Mouse (Mus musculus): ENCODE results near the gene Ciapin1. TPM values are rescaled to one million over a fixed set of nuclear protein-coding genes. Genes with fewer than 3 reads are reported as not detected.
"Not testable (repeated sequence)": the region's sequence is repeated elsewhere in the genome, so short reads cannot be mapped to it uniquely, and the experiment has no call there.

The Ciapin1 gene
- polyA plus RNA-seq, 1 experiment from 2014 or later = 39.4 TPM

DNA sequence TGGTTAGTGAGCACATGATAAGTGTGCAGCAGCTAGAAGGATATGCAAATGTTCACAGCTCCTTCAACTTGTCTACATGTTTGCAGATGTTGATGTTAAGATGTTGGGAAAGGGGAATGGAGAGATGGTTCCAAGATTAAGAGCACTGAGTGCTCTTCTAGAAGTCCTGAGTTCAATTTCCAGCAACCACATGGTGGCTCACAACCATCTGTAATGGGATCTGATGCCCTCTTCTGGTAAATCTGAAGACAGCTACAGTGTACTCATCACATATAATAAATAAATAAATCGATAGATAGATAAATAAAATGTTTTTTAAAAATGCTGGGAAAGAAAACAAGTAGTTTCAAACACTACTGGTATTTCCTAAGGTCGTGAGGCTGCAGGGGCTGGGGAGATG is 3.0 kb upstream of the Ciapin1 start:
- WGBS (ENCODE audit: insufficient replicate concordance) = 46% methylated on average over 2 of the region's 2 CpGs
- TF ChIP-seq CTCF (IDR thresholded peaks at IDR 0.05; ENCODE audit: low read depth) (peak; percentile 31; the same call in 1 of the 2 replicates), EP300 (IDR thresholded peaks at IDR 0.05; ENCODE audit: low read depth) (no peak)
- H3K4me3 ChIP-seq (ENCODE audit: low read depth, low read length) = no peak overlapping the region
- H3K9me3 ChIP-seq (ENCODE audit: low read length) = no peaks in the 10 kb centered on the region
- peaks cover 10% of the 10 kb centered on the region for H3K4me1 ChIP-seq (ENCODE audit: insufficient read depth)
- no peak for DNase-seq
- no peaks in the 10 kb centered on the region for H3K27me3 ChIP-seq (ENCODE audit: insufficient read depth, low read length)
- no peak overlapping the region for H3K27ac ChIP-seq (ENCODE audit: low read depth)
- H3K4me2 ChIP-seq (ENCODE audit: low read depth, low read length) = no peak overlapping the region
- ATAC-seq = no peak
- no peak overlapping the region for H3K9ac ChIP-seq (replicated peaks)
- H3K36me3 ChIP-seq (replicated peaks; ENCODE audit: insufficient read depth, low read length) = peaks cover 27% of the 10 kb centered on the region

- ATAC-seq = peak; percentile 78
- no peak; the same call in 1 of the 2 replicates for TF ChIP-seq EP300 (IDR thresholded peaks at IDR 0.05; ENCODE audit: low read depth)
- TF ChIP-seq CTCF (IDR thresholded peaks at IDR 0.05; ENCODE audit: low read depth) = no peak
- DNase-seq = peak; percentile 83
- peaks cover 5% of the 10 kb centered on the region; the same call in 1 of the 2 replicates for H3K36me3 ChIP-seq (replicated peaks; ENCODE audit: insufficient read depth, low read length)
- 0% methylated on average over 24 of the region's 24 CpGs for WGBS (ENCODE audit: insufficient replicate concordance)
- H3K9me3 ChIP-seq (ENCODE audit: low read length) = no peaks in the 10 kb centered on the region
- H3K4me2 ChIP-seq (ENCODE audit: low read depth, low read length) = peak overlapping the region; percentile 82
- H3K27ac ChIP-seq (ENCODE audit: low read depth) = peak overlapping the region; percentile 98
- no peaks in the 10 kb centered on the region for H3K27me3 ChIP-seq (ENCODE audit: insufficient read depth, low read length)
- peak overlapping the region; percentile 93 for H3K4me3 ChIP-seq (ENCODE audit: low read depth, low read length)
- peaks cover 12% of the 10 kb centered on the region for H3K4me1 ChIP-seq (ENCODE audit: insufficient read depth)
- H3K9ac ChIP-seq (replicated peaks) = peak overlapping the region; percentile 96
Measured at GRCm38 (mm10) chr8:94838600-94838999, 442 bp upstream of the Ciapin1 start.

DNA sequence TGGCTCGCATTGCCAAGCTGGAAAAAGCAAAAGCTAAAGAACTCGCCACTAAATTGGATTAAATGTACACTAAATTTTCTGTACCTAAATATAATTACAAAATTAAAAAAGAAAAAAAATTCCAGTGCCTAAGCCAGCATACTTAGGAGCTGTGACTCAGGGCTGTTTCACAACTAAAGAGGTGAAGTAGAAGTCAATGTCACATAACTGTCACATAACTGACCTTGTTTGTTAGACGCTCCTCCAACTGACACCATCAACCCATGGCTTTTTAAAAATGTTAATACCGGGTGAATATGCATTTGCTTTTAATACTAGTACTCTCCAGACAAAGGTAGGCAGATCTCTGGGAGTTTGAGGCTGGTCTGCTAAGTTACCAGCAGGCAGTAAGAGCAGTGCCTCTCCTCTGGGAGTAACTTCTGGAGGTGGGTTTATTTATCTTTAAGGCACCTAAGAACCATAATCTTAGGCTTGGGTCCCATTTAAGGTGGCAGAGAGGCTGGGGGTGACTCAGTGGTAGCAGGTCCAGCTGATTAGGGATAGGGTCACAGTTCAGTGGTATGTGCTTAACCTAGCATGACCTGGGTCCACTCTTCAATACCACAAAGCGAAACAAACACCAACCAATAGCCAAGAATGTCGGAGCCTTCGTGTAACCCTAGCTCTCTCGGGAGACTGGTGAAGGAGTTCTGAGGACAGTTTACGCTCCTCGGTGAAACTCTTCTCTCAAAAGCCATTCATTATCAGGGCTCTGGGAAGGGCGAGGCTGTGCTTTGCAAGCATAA is 1.5 kb downstream of the Ciapin1 start:
- peak overlapping the region; percentile 93 for H3K4me3 ChIP-seq (ENCODE audit: low read depth, low read length)
- H3K36me3 ChIP-seq (replicated peaks; ENCODE audit: insufficient read depth, low read length) = peaks cover 8% of the 10 kb centered on the region
- H3K4me2 ChIP-seq (ENCODE audit: low read depth, low read length) = peak overlapping the region; percentile 82
- no peaks in the 10 kb centered on the region for H3K27me3 ChIP-seq (ENCODE audit: insufficient read depth, low read length)
- peaks cover 12% of the 10 kb centered on the region for H3K4me1 ChIP-seq (ENCODE audit: insufficient read depth)
- 49% methylated on average over 11 of the region's 11 CpGs for WGBS (ENCODE audit: insufficient replicate concordance)
- no peaks in the 10 kb centered on the region for H3K9me3 ChIP-seq (ENCODE audit: low read length)
- no peak for DNase-seq
- peak overlapping the region; percentile 58 for H3K27ac ChIP-seq (ENCODE audit: low read depth)
- peak overlapping the region; percentile 96 for H3K9ac ChIP-seq (replicated peaks)
- TF ChIP-seq CTCF (IDR thresholded peaks at IDR 0.05; ENCODE audit: low read depth) (no peak), EP300 (IDR thresholded peaks at IDR 0.05; ENCODE audit: low read depth) (no peak)
- ATAC-seq = no peak

- H3K27me3 ChIP-seq (ENCODE audit: insufficient read depth, low read length); H3K4me2 ChIP-seq (ENCODE audit: low read depth, low read length); H3K9me3 ChIP-seq (ENCODE audit: low read length); ATAC-seq; H3K9ac ChIP-seq (replicated peaks); DNase-seq; H3K27ac ChIP-seq (ENCODE audit: low read depth); H3K4me3 ChIP-seq (ENCODE audit: low read depth, low read length): not testable (repeated sequence)
- peaks cover 14% of the 10 kb centered on the region for H3K36me3 ChIP-seq (replicated peaks; ENCODE audit: insufficient read depth, low read length)
- WGBS (ENCODE audit: insufficient replicate concordance) = 92% methylated on average over 13 of the region's 13 CpGs
- peaks cover 12% of the 10 kb centered on the region for H3K4me1 ChIP-seq (ENCODE audit: insufficient read depth)
Measured at GRCm38 (mm10) chr8:94835751-94836150, 2.4 kb downstream of the Ciapin1 start.

- not testable (repeated sequence) for H3K9me3 ChIP-seq (ENCODE audit: low read length); H3K4me2 ChIP-seq (ENCODE audit: low read depth, low read length); ATAC-seq; DNase-seq; H3K9ac ChIP-seq (replicated peaks); H3K27ac ChIP-seq (ENCODE audit: low read depth); H3K4me3 ChIP-seq (ENCODE audit: low read depth, low read length); H3K27me3 ChIP-seq (ENCODE audit: insufficient read depth, low read length)
- 64% methylated on average over 7 of the region's 7 CpGs for WGBS (ENCODE audit: insufficient replicate concordance)
- H3K4me1 ChIP-seq (ENCODE audit: insufficient read depth) = peaks cover 10% of the 10 kb centered on the region
- peaks cover 24% of the 10 kb centered on the region for H3K36me3 ChIP-seq (replicated peaks; ENCODE audit: insufficient read depth, low read length)
Measured at GRCm38 (mm10) chr8:94833901-94834405, 4.2 kb downstream of the Ciapin1 start.

- Histone ChIP-seq H3K4me3 (ENCODE audit: low read depth, low read length) (no peak overlapping the region), H3K4me2 (ENCODE audit: low read depth, low read length) (no peak overlapping the region), H3K9ac (replicated peaks) (no peak overlapping the region), H3K4me1 (ENCODE audit: insufficient read depth) (no peaks in the 10 kb centered on the region), H3K36me3 (replicated peaks; ENCODE audit: insufficient read depth, low read length) (peaks cover 73% of the 10 kb centered on the region), H3K27ac (ENCODE audit: low read depth) (no peak overlapping the region), H3K27me3 (ENCODE audit: insufficient read depth, low read length) (no peaks in the 10 kb centered on the region), H3K9me3 (ENCODE audit: low read length) (no peaks in the 10 kb centered on the region)
- ATAC-seq = no peak
- TF ChIP-seq CTCF (IDR thresholded peaks at IDR 0.05; ENCODE audit: low read depth) (no peak), EP300 (IDR thresholded peaks at IDR 0.05; ENCODE audit: low read depth) (no peak)
- DNase-seq = no peak
- WGBS (ENCODE audit: insufficient replicate concordance) = 83% methylated on average over 6 of the region's 6 CpGs
Measured at GRCm38 (mm10) chr8:94828284-94828683, 9.9 kb downstream of the Ciapin1 start.
